Mouse (Mus musculus) hindlimb bud, embryonic 11.5 days (tissue): ENCODE data around the gene Slc25a18.

Source experiments
- DNase-seq: peaks from one replicate; pipeline ENCODE4 v3.0.0-alpha.2; 2012; ENCODE audit warnings: low read depth, low spot score; ENCODE audit errors: extremely low spot score

The Slc25a18 gene

DNA sequence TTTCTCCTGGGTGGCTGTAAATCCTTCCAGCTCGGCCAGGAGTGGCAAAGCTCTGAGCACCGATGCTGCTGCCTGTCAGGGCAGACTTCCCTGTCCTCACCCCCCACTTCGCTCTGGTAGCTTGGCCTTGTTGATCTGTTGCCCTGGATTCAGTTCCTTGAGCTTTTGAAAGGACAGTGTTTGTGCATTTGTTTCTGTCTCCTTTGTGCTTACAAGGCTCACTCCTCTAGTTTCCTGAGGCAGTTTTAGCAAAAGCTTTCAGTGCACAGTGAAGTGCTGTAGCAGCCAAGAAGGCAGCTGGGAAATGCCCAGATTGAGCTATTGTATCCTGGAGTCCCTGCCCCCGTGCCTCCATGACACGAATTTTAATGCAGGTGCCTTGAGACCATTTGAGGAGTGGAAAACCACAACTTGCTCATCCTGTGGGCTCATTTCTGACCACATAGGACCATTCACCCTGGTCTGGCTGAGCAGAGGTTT, at the start of gene Slc25a18:
Gene Slc25a18 (plus strand): TSS at position 430 of the 480 bp plus-strand sequence.
- DNase-seq: no peak

DNA sequence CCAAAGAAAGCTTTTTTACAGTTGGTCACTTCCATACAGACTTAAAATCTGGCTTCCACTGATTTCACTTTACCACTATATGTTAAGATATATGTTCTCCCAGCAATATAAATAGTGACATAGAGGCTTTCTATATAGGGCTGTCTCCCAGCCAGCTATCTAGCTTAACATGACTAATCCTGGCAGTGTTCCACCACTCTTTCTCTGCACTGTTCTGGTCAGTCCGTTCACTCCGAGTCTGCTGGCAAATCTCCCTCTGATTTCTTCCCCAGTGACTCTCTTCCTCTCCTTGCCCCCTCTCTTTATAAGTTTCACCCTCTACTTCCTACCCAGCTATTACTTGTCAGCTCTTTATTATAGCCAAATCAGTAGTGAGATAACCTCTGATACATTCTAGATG, 47.4 kb upstream of the Slc25a18 start:
- DNase-seq: no peak

DNA sequence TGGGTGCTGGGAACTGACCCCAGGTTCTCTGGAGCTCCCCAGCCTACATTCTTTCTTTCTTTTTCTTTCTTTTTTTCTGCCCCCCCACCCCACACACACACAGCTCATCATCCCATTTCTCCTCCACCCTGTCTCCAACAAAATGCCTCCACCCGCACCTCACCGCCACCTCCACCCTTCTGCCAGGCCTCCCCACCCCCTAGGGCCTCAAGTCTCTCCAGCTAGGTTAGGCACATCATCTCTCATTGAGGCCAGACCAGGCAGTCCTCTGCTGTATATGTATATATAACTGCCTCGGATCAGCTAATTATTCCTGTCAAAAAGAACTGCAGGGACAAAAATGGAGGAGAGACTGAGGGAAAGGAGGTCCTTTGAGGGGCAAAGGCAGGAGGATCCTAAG, 37.4 kb upstream of the Slc25a18 start:
- DNase-seq: no peak

DNA sequence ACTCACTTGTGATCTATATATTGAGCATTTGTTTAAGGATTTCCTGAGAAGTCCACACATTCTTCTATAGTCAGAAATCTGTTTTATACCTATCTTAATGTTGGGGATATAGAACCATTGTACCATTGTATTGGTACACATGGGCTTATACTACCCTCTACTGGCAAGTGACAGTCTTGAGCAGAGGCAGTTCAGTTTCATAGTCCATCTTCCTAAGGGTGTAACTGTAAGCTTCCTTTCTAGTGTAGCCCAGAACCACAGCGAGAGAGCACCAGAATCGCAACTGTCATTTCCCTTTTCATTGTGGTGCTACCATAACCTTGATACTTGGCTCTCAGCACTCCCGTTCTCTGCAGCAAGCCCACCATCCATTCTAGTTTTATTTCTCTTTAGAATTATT, 36.8 kb upstream of the Slc25a18 start:
- no peak for DNase-seq

DNA sequence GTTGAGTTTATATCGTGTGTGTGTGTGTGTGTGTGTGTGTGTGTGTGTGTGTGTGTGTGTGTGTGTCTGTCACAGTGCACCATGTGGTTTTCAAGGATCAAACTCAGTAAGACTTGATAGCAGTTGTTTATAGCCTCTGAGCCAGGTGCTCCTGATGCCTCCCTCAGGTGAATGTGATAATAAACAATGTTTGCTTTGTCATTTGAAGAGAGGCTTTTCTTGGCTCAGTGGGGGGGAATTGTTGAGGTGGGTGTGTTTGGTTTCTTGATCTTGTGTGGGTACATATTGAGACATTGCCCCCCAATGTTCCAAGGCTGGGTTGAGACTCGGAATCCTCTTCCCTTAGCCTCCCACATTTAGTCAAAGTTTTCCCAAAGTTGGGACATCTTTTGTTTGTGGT, 30.2 kb upstream of the Slc25a18 start:
- DNase-seq: no peak

DNA sequence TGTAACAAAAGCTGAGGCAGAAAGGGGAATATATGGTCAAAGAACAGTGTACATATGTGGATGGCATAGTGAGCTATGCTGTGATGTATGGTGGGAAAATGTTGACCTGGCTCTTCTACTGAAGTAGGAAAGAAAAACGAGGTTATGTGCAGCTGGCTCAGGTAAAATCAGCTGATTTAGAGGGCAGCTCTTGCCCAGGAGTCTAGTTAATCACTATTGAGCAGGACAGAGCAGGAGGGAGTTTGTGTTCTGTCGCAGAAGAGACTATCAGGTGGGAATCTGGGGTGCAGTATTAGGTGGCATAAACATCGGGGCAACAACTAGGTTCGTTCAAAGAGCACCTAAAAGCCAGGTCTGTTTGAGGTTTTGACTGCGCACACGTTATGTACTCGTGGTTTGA, 29.1 kb upstream of the Slc25a18 start:
- no peak for DNase-seq

DNA sequence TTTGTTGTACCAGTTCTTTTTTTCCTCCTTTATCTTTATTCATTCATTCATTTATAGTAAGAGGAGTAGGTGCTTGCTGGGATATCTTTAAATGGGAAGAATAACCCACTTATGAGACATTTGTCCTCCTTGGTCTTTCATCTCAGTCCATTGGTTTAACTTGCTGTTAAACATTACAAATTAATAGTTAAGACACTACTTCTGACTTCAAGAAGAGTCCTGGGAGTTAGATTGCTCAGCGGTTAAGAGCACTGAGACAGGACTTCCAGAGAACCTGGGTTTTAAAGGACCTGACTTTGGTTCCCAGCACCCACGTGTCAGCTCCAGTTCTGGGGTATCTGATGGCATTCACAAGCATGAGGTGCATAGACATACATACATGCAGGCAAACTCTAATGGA, 27.0 kb upstream of the Slc25a18 start:
- DNase-seq: no peak

DNA sequence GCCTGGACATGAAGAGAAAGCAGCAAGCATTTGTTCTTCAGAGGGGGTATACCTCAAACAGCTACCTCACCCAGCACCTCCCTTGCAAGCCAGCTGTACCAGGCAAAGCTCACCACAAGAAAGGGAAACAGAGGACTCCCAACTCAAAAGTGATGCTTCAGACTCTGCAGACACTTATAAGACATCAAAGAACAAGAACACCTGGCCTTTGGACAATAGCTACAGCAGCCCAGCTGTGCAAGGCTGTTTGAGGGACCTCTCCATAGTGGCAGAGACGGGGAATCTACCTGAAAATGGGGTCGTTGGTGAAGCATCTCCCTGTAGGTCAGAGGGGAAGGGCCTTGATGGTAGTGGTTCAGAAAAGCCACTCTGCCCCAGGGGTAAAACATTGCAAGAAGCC, 12.2 kb upstream of the Slc25a18 start:
- no peak for DNase-seq

DNA sequence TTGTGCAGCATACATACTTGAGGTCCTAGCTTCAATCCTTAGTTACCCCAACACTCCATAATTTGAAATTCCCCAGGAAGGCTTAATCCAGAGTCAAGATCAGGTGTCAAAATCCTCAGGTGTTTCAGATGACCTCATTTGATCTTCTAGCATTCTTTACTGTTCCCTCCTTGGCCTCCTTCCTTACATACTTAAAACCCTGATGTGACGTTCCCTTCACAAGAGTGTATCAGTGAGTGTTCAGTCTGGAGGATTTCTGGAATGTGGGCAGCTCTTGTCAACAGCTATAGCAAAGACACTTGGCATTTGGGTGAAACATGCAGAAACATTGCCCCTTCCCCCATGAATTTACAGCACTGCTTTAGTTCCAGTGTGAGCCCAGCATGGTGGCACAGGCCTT, 3.4 kb upstream of the Slc25a18 start:
- DNase-seq: no peak

DNA sequence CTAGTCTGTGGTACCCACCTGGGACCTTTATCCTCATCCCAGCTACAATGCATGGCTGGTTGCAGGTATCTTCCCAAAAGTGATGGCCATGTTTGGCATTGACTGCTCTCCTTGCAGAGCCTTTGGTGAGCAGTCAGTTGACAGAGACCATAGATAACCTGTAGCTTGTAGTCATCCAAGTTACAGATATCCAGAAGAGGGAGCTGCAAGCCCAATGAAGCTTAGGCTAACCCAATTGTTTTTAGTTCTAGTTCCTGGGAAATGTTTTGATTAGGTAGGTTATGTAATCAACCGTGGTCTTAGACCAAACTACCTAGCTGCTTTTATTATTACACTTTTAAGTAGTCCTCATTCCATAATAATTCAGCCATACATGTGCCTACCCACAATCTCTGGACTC, 2.0 kb upstream of the Slc25a18 start:
- no peak for DNase-seq

DNA sequence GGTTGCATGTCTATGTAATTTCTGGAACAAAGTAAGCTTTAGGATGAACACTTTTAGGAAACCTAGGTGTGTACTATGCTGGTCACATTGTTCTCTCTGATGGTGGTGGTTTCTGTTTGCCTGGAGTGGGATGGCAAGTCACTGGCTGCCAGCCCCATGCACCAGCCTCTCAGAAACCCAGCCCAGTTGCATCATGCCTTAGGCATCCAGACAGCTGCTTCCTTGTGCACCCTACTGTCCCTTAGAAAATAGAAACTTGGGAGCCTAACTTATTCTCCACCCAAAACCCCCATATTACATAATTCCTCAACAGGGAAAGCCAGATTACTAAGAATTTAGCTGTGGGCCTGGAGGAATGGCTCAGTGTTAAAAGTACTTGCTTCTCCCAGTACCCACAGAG, 1.4 kb upstream of the Slc25a18 start:
- DNase-seq: no peak

DNA sequence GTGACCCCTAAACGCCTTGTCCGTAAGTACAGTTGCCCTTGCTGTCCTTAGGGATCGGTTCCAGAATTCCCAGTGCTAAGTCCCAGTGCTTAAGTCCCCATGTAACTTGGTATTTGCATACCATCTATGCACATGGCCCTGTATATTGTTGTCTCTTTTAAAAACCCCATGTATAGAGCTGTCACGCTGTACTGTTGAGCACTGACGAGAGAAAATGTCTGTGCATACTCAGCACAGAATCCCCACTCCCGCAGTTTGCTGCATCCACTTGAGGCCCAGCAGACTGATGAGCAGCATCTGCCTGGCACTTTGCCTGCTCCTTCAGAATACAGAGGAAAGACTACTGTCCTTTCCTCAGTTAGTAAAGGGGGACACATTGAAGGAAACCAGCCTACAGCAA, 385 bp downstream of the Slc25a18 start:
- no peak for DNase-seq

DNA sequence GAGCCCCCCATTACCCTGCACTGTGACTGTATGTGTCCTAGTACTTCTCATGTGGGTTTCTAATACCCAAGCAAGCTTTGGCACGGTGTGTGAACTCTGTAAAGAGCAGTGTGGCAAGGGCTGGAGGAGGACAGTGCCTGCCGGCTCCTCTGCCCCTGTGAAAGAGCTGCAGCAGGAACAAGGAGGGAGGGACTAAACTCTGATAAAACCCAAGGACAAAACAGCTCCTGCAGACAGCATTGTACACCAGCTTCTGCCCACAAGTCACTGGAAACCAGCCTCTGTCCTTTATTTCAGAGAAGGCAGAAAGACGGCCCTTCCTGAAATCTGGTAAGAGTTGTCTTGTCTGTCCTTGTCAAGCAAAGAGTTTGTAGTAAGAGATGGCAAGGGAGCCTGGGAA, 2.9 kb downstream of the Slc25a18 start:
- no peak for DNase-seq

DNA sequence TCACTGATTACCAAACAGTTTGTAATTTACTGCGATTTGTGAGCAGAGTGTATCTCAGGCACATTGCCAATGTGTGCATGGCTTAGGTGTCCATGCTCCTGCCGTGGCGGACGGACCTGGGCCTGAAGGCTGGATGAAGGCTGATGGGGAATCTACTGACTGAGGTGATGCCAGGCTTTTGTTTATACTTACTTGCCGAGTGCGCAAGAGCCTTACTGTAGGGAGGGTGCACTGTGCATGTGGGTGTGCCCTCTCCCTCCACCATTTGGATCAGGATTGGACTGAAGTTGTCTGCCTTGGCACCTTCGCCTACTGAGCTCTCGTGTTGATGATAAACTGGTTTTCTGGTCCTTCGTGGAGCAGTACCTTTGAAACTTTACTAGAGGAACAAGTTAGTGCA, 4.2 kb downstream of the Slc25a18 start:
- DNase-seq: no peak

DNA sequence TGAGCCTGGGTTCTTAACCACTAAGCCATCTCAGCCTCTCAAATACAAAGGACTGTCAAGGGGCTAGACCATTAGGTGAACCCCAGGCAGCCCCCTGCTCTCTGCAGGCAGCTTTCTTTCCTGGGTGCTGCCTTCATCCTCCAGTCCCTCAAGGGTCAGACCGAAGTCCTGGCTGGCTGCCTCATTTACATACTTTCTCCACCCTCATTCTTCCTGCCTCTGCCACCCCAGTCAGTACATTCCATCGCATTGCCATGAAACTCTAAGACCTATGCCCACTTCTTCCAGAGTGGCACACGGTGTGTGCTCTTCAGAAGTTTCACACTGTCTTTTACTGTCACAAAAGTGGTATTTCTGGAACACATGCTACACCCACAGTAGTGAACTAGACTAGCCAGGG, 4.8 kb downstream of the Slc25a18 start:
- DNase-seq: no peak

DNA sequence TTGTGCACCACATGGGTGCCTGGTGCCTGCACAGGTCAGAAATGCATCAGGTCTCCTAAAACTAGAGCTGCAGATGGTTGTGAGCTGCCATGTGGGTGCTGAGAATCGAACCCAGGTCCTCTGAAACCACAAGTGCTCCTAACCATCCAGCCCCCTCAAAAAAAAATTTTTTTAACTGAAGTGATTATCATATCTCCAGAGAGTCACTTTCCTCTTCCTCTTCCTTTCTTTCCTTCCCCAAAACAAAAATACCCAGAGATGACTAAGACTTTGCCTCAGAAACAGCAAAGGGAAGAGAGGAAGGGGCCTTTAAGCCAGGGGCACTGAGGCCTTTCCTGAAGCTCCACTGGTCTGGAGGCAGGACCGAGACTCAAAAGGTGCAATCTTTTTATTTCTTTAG, 9.6 kb downstream of the Slc25a18 start:
- no peak for DNase-seq

DNA sequence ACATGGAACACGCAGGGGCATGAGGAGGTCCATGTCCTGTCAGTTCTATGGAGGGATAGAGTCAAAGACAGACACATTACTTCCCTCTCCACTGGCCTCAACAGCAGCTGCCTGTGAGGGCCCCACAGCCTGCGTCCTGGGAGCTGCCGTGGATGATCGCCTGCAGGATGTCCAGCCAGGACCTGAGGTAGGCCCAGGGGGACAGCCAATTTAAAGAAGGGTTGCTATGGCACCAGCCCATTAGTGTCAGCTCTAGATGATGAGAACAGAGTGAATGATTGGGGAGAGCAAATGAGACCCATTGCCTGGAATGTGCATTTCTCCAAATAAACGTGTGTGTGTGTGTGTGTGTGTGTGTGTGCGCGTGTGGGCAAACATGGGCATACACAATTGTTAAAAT, 11.0 kb downstream of the Slc25a18 start:
- DNase-seq: no peak

DNA sequence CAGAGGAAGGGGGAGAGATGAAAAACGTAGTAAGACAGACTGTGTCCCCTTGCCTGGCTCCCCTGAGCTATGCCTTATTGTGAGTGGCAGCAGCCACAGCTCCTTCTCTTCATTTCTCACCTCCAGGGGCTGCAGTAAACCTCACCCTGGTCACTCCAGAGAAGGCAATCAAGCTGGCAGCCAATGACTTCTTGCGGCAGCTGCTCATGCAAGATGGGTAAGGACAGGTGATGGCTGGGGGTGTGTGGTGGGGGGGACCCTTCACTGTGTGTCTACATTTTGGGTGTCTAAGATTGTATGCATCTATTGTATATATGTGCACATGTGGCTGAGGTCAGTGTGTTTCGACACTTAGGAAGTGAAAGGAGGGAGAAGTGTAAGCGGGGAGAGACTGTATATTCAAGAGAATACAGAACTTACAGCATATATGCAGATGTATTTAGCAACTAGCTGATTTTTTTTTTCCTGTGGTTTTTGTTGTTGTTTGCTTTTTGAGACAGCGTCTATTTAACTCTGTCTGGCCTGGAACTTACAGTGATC, 14.8 kb downstream of the Slc25a18 start:
- no peak for DNase-seq

DNA sequence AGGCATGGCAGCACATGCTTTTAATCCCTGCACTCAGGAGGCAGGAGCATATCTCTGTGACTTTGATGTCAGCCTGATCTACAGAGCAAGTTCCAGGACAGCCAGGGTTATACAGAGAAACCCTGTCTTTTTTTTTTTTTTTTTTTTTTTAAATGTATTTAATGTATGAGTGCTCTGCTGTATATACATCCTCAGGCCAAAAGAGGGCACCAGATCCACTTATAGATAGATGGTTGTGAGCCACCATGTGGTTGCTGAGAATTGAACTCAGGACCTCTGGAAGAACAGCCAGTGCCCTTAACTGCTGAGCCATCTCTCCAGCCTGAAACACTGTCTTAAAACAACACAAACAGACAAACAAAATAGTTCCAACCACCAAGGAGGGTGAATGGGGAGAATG, 15.5 kb downstream of the Slc25a18 start:
- DNase-seq: no peak

DNA sequence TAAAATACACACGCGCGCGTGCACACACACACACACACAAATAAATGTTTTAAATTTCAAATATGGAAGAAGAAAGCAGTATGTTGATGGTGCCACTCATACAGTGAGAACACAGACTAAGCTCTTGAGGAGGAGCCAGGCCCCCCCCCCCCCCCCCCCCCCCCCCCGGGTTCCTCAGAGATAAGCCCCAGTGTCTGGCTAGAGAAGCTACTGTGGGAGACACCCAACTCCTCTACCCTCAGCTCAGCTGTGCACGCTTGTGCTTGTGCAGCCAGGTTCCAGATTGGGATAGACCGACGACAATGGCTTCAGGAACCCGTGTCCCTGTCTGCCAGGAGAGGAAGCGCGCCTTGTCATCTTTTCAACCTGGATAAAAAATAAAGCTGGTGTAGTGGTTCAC, 16.8 kb downstream of the Slc25a18 start:
- no peak for DNase-seq

DNA sequence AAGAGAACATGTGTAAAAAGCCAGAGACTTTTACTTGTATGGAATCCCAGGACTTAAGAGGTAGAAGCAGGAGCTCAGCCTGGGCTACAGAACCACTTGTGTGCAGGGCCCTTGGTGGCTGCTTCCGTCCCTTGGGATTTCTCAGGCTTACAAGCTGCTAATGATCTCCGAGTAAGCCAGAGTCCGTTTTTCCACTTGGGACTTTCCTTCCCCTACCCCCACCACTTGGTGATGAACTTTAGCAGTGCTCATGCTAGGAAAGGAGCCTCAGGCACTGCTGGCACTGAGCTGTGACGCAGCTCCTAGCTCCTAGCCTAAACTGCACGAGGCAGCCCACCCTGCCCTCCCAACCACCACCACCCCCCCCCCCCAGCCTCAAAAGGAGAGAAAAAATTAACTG, 17.3 kb downstream of the Slc25a18 start:
- no peak for DNase-seq

DNA sequence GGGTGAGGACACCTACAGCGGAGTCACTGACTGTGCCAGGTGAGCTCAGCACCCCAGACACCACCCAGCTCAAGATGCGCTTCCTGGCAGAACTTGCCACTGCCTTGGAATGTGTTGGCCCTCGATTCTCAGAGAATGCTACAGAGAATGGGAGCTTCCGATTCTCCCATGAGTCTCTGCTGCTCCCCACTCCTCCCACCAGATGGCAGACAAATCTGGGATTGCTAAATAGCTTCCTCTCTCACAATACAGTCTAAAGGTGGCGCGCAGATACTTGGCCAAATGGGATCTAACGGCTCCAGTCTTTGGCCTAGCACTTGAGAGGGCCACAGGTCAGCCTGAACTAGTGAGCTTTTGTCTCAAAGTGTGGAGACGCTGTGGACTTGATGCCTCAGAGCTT, 19.6 kb downstream of the Slc25a18 start:
- no peak for DNase-seq

DNA sequence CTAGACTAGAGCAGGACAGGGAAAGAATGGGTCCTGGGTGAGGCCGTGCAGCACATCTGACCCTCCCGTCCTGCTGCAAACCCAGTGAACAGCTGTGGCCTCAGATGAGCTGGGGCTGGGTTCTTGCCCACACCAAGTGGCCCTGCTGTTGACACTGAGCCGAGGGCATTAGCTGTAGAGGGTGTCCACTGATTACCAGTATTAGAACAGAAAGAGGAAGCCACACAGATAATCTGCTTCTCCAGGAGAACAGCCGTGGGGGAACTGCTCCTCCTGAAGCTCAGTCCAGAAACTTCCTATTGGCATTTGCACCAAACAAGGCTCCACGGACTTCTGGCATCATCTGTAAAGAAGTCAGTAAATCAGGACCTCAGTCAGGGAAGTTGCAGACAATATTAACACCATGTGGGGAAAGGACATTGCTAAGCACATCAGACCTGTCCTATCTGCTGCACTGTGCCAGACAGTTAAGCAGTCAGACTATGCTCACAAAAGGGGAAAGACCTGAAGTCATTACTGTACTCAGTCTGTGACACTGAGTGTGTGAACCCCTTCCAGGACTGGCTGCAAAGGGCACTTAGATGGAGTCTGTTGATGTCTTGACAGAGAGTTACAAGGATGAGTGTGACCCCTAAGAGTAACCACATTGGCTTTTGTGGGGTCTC, 22.2 kb downstream of the Slc25a18 start:
- no peak for DNase-seq
